Mouse (Mus musculus) bone marrow macrophage, adult 2 months (primary cell): Measurements from ENCODE around the gene Slc10a3.

Experiments
- CTCF ChIP-seq: IDR thresholded peaks from 2 replicates; pipeline ENCODE4 v1.5.1; 2012; ENCODE audit warnings: low read depth, mild to moderate bottlenecking, low read length, moderate library complexity
- POLR2A ChIP-seq: IDR thresholded peaks from 2 replicates; pipeline ENCODE4 v1.6.1; 2012; ENCODE audit warnings: mild to moderate bottlenecking, low read depth, low read length, borderline replicate concordance

GRCm38 (mm10) chrX:74372888-74373549 lies at the start of gene Slc10a3, which contains the start of gene Ubl4a:
- TF ChIP-seq CTCF (no peak), POLR2A (peak; percentile 47; the same call in 1 of the 2 replicates)
